Mouse (Mus musculus) MEL (cell line): Measurements from ENCODE around the gene Hpcal1. TPM values are rescaled to one million over a fixed set of nuclear protein-coding genes. Genes with fewer than 3 reads are reported as not detected.

Source experiments
- DNase-seq: peaks from one replicate; pipeline ENCODE4 v3.0.0; 2011; ENCODE audit warnings: low read depth, low spot score
- H3K27ac ChIP-seq: 2 replicates; pipeline ENCODE4 v1.5.1; 2012; ENCODE audit warnings: low read depth, mild to moderate bottlenecking, control low read depth, low read length, moderate library complexity; ENCODE audit not compliant: control insufficient read depth
- H3K27me3 ChIP-seq, 2 experiments: fragments of 150-350 bp in 1 of 2; sonication (generic) in 1 of 2; 2 replicates each; pipeline ENCODE4 v1.6.1; 2012; ENCODE audit warnings: low read length in 2 of 2, mild to moderate bottlenecking in 2 of 2, improper control_type of control experiment in 1 of 2, moderate library complexity in 1 of 2; ENCODE audit not compliant: insufficient read depth in 2 of 2, control insufficient read depth in 1 of 2
- H3K36me3 ChIP-seq, 2 experiments: 2 replicates each; pipeline ENCODE4 v1.6.1; 2012 to 2014; ENCODE audit warnings: low read length in 2 of 2, improper control_type of control experiment in 1 of 2, inconsistent platforms in 1 of 2, mild to moderate bottlenecking in 1 of 2; ENCODE audit not compliant: insufficient read depth in 2 of 2, control insufficient read depth in 1 of 2
- H3K4me1 ChIP-seq, 2 experiments: fragments of 150-350 bp in 1 of 2; sonication (generic) in 1 of 2; 2 replicates each; pipeline ENCODE4 v1.6.1; 2012; ENCODE audit warnings: low read length in 2 of 2, improper control_type of control experiment in 1 of 2, mild to moderate bottlenecking in 1 of 2; ENCODE audit not compliant: insufficient read depth in 2 of 2, control insufficient read depth in 1 of 2
- H3K4me3 ChIP-seq, 2 experiments: fragments of 150-350 bp in 1 of 2; sonication (generic) in 1 of 2; 2 replicates each; pipeline ENCODE4 v1.5.1; 2012; ENCODE audit warnings: low read depth in 2 of 2, low read length in 2 of 2, mild to moderate bottlenecking in 2 of 2, moderate library complexity in 2 of 2, control low read depth in 1 of 2, improper control_type of control experiment in 1 of 2; ENCODE audit not compliant: control insufficient read depth in 1 of 2, insufficient read depth in 1 of 2
- H3K79me2 ChIP-seq: 2 replicates; pipeline ENCODE4 v1.6.1; 2012; ENCODE audit warnings: mild to moderate bottlenecking, low read length, moderate library complexity; ENCODE audit not compliant: control insufficient read depth, poor library complexity, insufficient read depth
- H3K9ac ChIP-seq: 2 replicates; pipeline ENCODE4 v1.6.1; 2012; ENCODE audit warnings: low read depth, mild to moderate bottlenecking, control low read depth, low read length, moderate library complexity; ENCODE audit not compliant: control insufficient read depth, poor library complexity, severe bottlenecking
- H3K9me3 ChIP-seq: fragments of 150-350 bp; sonication (generic); replicated peaks from 2 replicates; pipeline ENCODE4 v1.6.1; 2012; ENCODE audit warnings: mild to moderate bottlenecking, low read length, improper control_type of control experiment, moderate library complexity; ENCODE audit not compliant: insufficient read depth
- BHLHE40 ChIP-seq: IDR thresholded peaks from 2 replicates; pipeline ENCODE4 v1.6.1; 2012; ENCODE audit warnings: low read depth, mild to moderate bottlenecking, inconsistent platforms, low read length, improper control_type of control experiment, borderline replicate concordance
- CHD1 ChIP-seq: IDR thresholded peaks from 2 replicates; pipeline ENCODE4 v1.6.1; 2012; ENCODE audit warnings: low read depth, mild to moderate bottlenecking, inconsistent platforms, low read length, improper control_type of control experiment
- CHD2 ChIP-seq: IDR thresholded peaks from 2 replicates; pipeline ENCODE4 v1.6.1; 2011; ENCODE audit warnings: low read length, improper control_type of control experiment
- CTCF ChIP-seq, 3 experiments: IDR thresholded peaks in 2 of 3; conservative IDR thresholded peaks in 1 of 3; 2 replicates each; pipeline ENCODE4 v1.5.1; 2011 to 2012; ENCODE audit warnings: low read length in 3 of 3, low read depth in 2 of 3, mild to moderate bottlenecking in 2 of 3, improper control_type of control experiment in 1 of 3, inconsistent platforms in 1 of 3, mixed read lengths in 1 of 3, moderate library complexity in 1 of 3; ENCODE audit not compliant: control insufficient read depth in 1 of 3, insufficient read depth in 1 of 3, poor library complexity in 1 of 3, severe bottlenecking in 1 of 3
- E2F4 ChIP-seq: IDR thresholded peaks from 2 replicates; pipeline ENCODE4 v1.6.1; 2011; ENCODE audit warnings: low read depth, low read length, improper control_type of control experiment, borderline replicate concordance
- ELF1 ChIP-seq: IDR thresholded peaks from 2 replicates; pipeline ENCODE4 v1.6.1; 2014; ENCODE audit warnings: low read depth, mild to moderate bottlenecking, inconsistent platforms, low read length, improper control_type of control experiment, moderate library complexity
- EP300 ChIP-seq, 2 experiments: IDR thresholded peaks; 2 replicates each; pipeline ENCODE4 v1.6.1; 2011; ENCODE audit warnings: improper control_type of control experiment in 2 of 2, low read length in 2 of 2, low read depth in 1 of 2, mild to moderate bottlenecking in 1 of 2
- ETS1 ChIP-seq: IDR thresholded peaks from 2 replicates; pipeline ENCODE4 v1.6.1; 2012; ENCODE audit warnings: low read depth, mild to moderate bottlenecking, inconsistent platforms, low read length, improper control_type of control experiment, moderate library complexity
- GATA1 ChIP-seq: IDR thresholded peaks from 2 replicates; pipeline ENCODE4 v1.6.1; 2011; ENCODE audit warnings: low read depth, low read length, improper control_type of control experiment
- HCFC1 ChIP-seq: IDR thresholded peaks from 2 replicates; pipeline ENCODE4 v1.6.1; 2012; ENCODE audit warnings: low read depth, mild to moderate bottlenecking, inconsistent platforms, low read length, improper control_type of control experiment, moderate library complexity
- JUND ChIP-seq: IDR thresholded peaks from 2 replicates; pipeline ENCODE4 v1.6.1; 2011; ENCODE audit warnings: low read depth, mild to moderate bottlenecking, improper control_type of control experiment, low read length
- MAFK ChIP-seq: IDR thresholded peaks from 2 replicates; pipeline ENCODE4 v1.6.1; 2011; ENCODE audit warnings: low read depth, mild to moderate bottlenecking, low read length, improper control_type of control experiment, borderline replicate concordance
- MXI1 ChIP-seq: IDR thresholded peaks from 2 replicates; pipeline ENCODE4 v1.6.1; 2011; ENCODE audit warnings: mild to moderate bottlenecking, low read depth, low read length, improper control_type of control experiment
- MYB ChIP-seq: IDR thresholded peaks from 2 replicates; pipeline ENCODE4 v1.6.1; 2011; ENCODE audit warnings: mild to moderate bottlenecking, low read depth, low read length, improper control_type of control experiment
- MYC ChIP-seq: IDR thresholded peaks from 2 replicates; pipeline ENCODE4 v1.6.1; 2011; ENCODE audit warnings: low read depth, mild to moderate bottlenecking, low read length, improper control_type of control experiment, moderate library complexity
- NELFE ChIP-seq: IDR thresholded peaks from 2 replicates; pipeline ENCODE4 v1.6.1; 2011; ENCODE audit warnings: low read depth, low read length, improper control_type of control experiment
- POLR2A ChIP-seq, 2 experiments: IDR thresholded peaks; 2 replicates each; pipeline ENCODE4 v1.6.1; 2011 to 2012; ENCODE audit warnings: low read length in 2 of 2, mild to moderate bottlenecking in 2 of 2, control low read depth in 1 of 2, improper control_type of control experiment in 1 of 2, low read depth in 1 of 2, moderate library complexity in 1 of 2; ENCODE audit not compliant: control insufficient read depth in 1 of 2, insufficient read depth in 1 of 2, poor library complexity in 1 of 2
- RAD21 ChIP-seq: IDR thresholded peaks from 2 replicates; pipeline ENCODE4 v1.6.1; 2011; ENCODE audit warnings: mild to moderate bottlenecking, low read depth, low read length, improper control_type of control experiment
- SIN3A ChIP-seq: IDR thresholded peaks from 2 replicates; pipeline ENCODE4 v1.6.1; 2012; ENCODE audit warnings: low read length, improper control_type of control experiment, inconsistent platforms
- SMC3 ChIP-seq: IDR thresholded peaks from 2 replicates; pipeline ENCODE4 v1.6.1; 2011; ENCODE audit warnings: low read depth, low read length, improper control_type of control experiment
- TAL1 ChIP-seq: IDR thresholded peaks from 2 replicates; pipeline ENCODE4 v1.6.1; 2012; ENCODE audit warnings: mild to moderate bottlenecking, inconsistent platforms, low read length, moderate library complexity, mixed read lengths
- TBP ChIP-seq: IDR thresholded peaks from 2 replicates; pipeline ENCODE4 v1.8.0; 2011; ENCODE audit warnings: low read depth, low read length, improper control_type of control experiment
- UBTF ChIP-seq: IDR thresholded peaks from 2 replicates; pipeline ENCODE4 v1.6.1; 2012; ENCODE audit warnings: low read depth, mild to moderate bottlenecking, inconsistent platforms, low read length, improper control_type of control experiment, moderate library complexity, borderline replicate concordance; ENCODE audit not compliant: insufficient read depth
- USF1 ChIP-seq: IDR thresholded peaks from 2 replicates; pipeline ENCODE4 v1.6.1; 2014; ENCODE audit warnings: low read depth, mild to moderate bottlenecking, inconsistent platforms, low read length, improper control_type of control experiment, moderate library complexity
- ZC3H11A ChIP-seq: IDR thresholded peaks from 2 replicates; pipeline ENCODE4 v1.6.1; 2012; ENCODE audit warnings: low read depth, mild to moderate bottlenecking, inconsistent platforms, low read length, improper control_type of control experiment
- ZKSCAN1 ChIP-seq: IDR thresholded peaks from 2 replicates; pipeline ENCODE4 v1.6.1; 2012; ENCODE audit warnings: low read depth, mild to moderate bottlenecking, inconsistent platforms, low read length, improper control_type of control experiment, moderate library complexity
- ZMIZ1 ChIP-seq: IDR thresholded peaks from 2 replicates; pipeline ENCODE4 v1.6.1; 2012; ENCODE audit warnings: low read depth, mild to moderate bottlenecking, inconsistent platforms, low read length, improper control_type of control experiment, moderate library complexity
- polyA plus RNA-seq, 2 experiments: library from polyadenylated mRNA; stranded (reverse) in 1 of 2; unstranded in 1 of 2; fragments of >175 nt in 1 of 2; fragments of >200 nt in 1 of 2; gene quantifications; 2 replicates each; pipeline versions ENCODE4 v1.2.1 to v1.2.4; 2012; ENCODE audit warnings: low replicate concordance in 2 of 2, low read depth in 1 of 2; ENCODE audit not compliant: insufficient read length in 2 of 2, insufficient read depth in 1 of 2, missing spikeins in 1 of 2
- total RNA-seq: library from RNA; depleted of rRNA; stranded (reverse); fragments of 300-350 nt; gene quantifications from 2 replicates; pipeline ENCODE4 v1.2.3, GENCODE M21; 2012

Hpcal1 gene
- total and polyA plus RNA-seq, 3 experiments, result 9.1 to 23.0 TPM; not detected in 1

DNA sequence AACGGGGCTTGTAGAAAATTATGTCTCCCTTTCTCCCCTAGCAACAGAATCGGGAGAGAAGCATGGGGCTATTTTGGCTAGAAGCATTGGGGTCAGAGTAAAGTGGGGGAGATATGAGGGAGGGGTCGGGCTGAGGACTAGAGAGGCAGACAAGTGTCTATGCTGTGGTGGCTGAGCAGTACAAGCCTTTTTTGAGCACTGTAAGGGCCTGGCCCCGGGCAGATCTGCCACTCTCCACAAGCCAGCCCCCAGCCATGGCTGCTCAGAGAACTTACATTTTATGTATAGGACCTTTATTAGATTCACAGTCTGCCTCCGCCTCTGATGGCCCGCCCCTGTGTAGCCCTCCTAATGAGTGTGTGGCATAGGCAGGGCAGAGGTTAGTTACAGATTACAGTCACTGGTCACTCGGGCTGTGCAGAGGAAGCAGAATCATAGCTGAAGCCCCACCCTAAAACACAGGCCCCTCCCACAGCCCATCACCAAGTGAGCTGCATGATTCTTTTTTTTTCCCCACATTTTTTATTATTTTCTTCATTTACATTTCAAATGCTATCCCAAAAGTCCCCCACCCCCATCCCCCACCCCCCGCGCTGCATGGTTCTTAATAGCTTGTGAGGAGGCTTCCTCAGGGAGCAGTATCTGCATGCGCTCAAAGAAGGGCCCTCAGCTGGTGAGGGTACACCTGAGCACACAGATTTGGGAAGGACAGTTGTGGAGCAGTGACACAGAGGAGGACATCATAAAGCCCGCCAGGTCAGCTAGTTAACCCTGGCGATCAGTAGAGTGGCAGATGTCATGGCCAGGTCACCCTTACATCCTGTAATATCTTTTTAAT is 46.1 kb upstream of the Hpcal1 start:
- no peak overlapping the region for H3K9ac ChIP-seq
- no peaks in the 10 kb centered on the region for H3K4me1 ChIP-seq
- TF ChIP-seq MAFK (no peak), USF1 (no peak), ELF1 (no peak), JUND (no peak), HCFC1 (no peak), MYB (no peak), MXI1 (no peak), TAL1 (no peak), MYC (no peak), CHD1 (no peak), EP300 (IDR thresholded peaks at IDR 0.05; ENCODE audit: low read depth in 1 of 2, low read length in 2 of 2) (no peak), ZC3H11A (no peak), POLR2A (IDR thresholded peaks at IDR 0.05; ENCODE audit: control insufficient read depth in 1 of 2, insufficient read depth in 1 of 2, low read depth in 1 of 2, low read length in 2 of 2, poor library complexity in 1 of 2) (no peak), ZMIZ1 (no peak), RAD21 (no peak), UBTF (no peak), CTCF (IDR thresholded peaks at IDR 0.05 in 2 of 3, conservative IDR thresholded peaks at IDR 0.05 in 1 of 3; ENCODE audit: control insufficient read depth in 1 of 3, insufficient read depth in 1 of 3, low read depth in 2 of 3, low read length in 3 of 3, poor library complexity in 1 of 3, severe bottlenecking in 1 of 3) (no peak), TBP (no peak), SIN3A (no peak)
- TF ChIP-seq, all 39 proteins: peak for 0

GRCm38 (mm10) chr12:17646457-17646856 is 44.2 kb upstream of the Hpcal1 start:
- no peak for DNase-seq
- H3K79me2 ChIP-seq, result no peaks in the 10 kb centered on the region
- H3K4me3 ChIP-seq, result no peak overlapping the region
- TF ChIP-seq BHLHE40 (no peak), NELFE (no peak), POLR2A (IDR thresholded peaks at IDR 0.05; ENCODE audit: control insufficient read depth in 1 of 2, insufficient read depth in 1 of 2, low read depth in 1 of 2, low read length in 2 of 2, poor library complexity in 1 of 2) (no peak), CHD2 (no peak), MXI1 (no peak), EP300 (IDR thresholded peaks at IDR 0.05; ENCODE audit: low read depth in 1 of 2, low read length in 2 of 2) (no peak), ZMIZ1 (no peak), MAFK (no peak), E2F4 (no peak), ETS1 (no peak), MYC (no peak), TAL1 (no peak), CTCF (IDR thresholded peaks at IDR 0.05 in 2 of 3, conservative IDR thresholded peaks at IDR 0.05 in 1 of 3; ENCODE audit: control insufficient read depth in 1 of 3, insufficient read depth in 1 of 3, low read depth in 2 of 3, low read length in 3 of 3, poor library complexity in 1 of 3, severe bottlenecking in 1 of 3) (no peak), SMC3 (no peak), USF1 (no peak), CHD1 (no peak), ZKSCAN1 (no peak), GATA1 (no peak)
- TF ChIP-seq, all 39 proteins: peak for 0
- Histone ChIP-seq H3K9me3 (no peaks in the 10 kb centered on the region), H3K27ac (no peak overlapping the region), H3K4me1 (no peaks in the 10 kb centered on the region), H3K36me3 (no peaks in the 10 kb centered on the region), H3K9ac (no peak overlapping the region), H3K27me3 (no peaks in the 10 kb centered on the region)

More for the DNA sequence above, 46.1 kb upstream of the Hpcal1 start:
- Histone ChIP-seq H3K79me2 (no peaks in the 10 kb centered on the region), H3K36me3 (no peaks in the 10 kb centered on the region), H3K9me3 (no peaks in the 10 kb centered on the region), H3K27ac (no peak overlapping the region), H3K4me3 (no peak overlapping the region), H3K27me3 (no peaks in the 10 kb centered on the region)
- DNase-seq, result no peak
